ENCODE assay signal across 20 mouse cellular contexts in genomic region chr1:157632586-157632985, GRCm38 (mm10).
"Had no signal": no experiment of that assay in that cellular context is flagged by ENCODE, and none has a peak within 500 bp of the region (broad histone marks: within the 10 kb centered on the region; RNA-seq: fewer than 3 reads in every experiment).

No protein-coding gene starts in this region.

- H3K27me3 ChIP-seq: limb, embryonic 13.5 days; neural tube, embryonic 12.5 days; neural tube, embryonic 15.5 days had no signal

- H3K4me2 ChIP-seq: limb, embryonic 13.5 days; liver, embryonic 11.5 days; lung, embryonic 14.5 days; neural tube, embryonic 12.5 days; neural tube, embryonic 15.5 days had no signal

- DNase-seq: kidney, adult 18-20 months; kidney, adult 9 months; kidney, postnatal 14 days; kidney, postnatal 4 days; layer of hippocampus, adult 9-11 months; liver, postnatal 0 days; lung, embryonic 14.5 days; midbrain, embryonic 14.5 days; thymus, adult 2 months; thymus, postnatal 14 days; thymus, postnatal 4 days had no signal

- H3K4me3 ChIP-seq: limb, embryonic 10.5 days; limb, embryonic 13.5 days; neural tube, embryonic 12.5 days; neural tube, embryonic 15.5 days had no signal

- H3K27ac ChIP-seq: limb, embryonic 10.5 days; limb, embryonic 13.5 days; liver, embryonic 14.5 days; macrophage; neural tube, embryonic 12.5 days; neural tube, embryonic 15.5 days; stomach, postnatal 0 days had no signal

- ATAC-seq: liver, postnatal 0 days; lung, postnatal 0 days had no signal

- H3K4me1 ChIP-seq: limb, embryonic 13.5 days; neural tube, embryonic 12.5 days; neural tube, embryonic 15.5 days had no signal

- H3K9ac ChIP-seq: limb, embryonic 13.5 days; liver, embryonic 14.5 days; liver, postnatal 0 days; lung, embryonic 14.5 days; neural tube, embryonic 12.5 days; neural tube, embryonic 15.5 days had no signal

- H3K9me3 ChIP-seq: limb, embryonic 10.5 days; limb, embryonic 13.5 days; neural tube, embryonic 12.5 days; neural tube, embryonic 15.5 days had no signal

- H3K36me3 ChIP-seq: limb, embryonic 10.5 days; limb, embryonic 13.5 days; neural tube, embryonic 12.5 days; neural tube, embryonic 15.5 days had no signal
